Mouse (Mus musculus) spleen, adult 2 months (tissue): ENCODE measurements at regions not wholly inside any gene's neighbourhood (a gene's known extent, or its start where the extent isn't known, plus 50 kb on each side); places are given as distances from the start of the nearest gene placed in this dataset.

ENCODE experiments used
- CTCF ChIP-seq: fragments of 200-500 bp; IDR thresholded peaks from 2 replicates; pipeline ENCODE4 v1.5.1; 2011; ENCODE audit warnings: mild to moderate bottlenecking, inconsistent platforms; ENCODE audit not compliant: insufficient read depth, insufficient read length, insufficient replicate concordance; ENCODE audit errors: extremely low read depth
- POLR2A ChIP-seq: fragments of 200-500 bp; IDR thresholded peaks from 2 replicates; pipeline ENCODE4 v1.6.1; 2011; ENCODE audit warnings: low read depth, low read length, inconsistent platforms

DNA sequence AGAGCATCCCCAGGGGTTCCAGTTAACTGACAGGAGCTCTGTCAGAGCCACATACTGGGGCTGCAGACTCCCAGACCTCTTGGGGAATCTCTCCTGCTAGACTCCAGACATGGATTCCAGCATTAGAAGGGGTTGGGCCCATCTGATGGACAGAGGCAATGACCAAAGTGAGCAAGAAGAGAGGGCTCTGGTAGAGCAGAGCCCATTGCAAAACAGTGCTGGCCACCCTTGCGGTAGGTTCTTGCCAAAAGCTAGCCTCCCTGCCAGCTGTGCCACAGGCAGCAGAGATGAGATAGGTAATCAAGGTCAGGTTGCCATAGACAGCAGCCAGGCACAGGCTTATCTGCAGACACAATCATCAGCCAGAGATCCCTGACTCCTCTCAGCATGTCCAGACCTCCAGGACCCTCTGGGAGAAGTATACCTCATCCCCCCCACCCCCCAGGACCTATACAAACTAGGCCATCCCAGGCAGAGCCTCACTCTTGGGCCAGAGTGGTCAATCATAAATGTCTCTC, 151.1 kb upstream of the Cdh4 start:
- TF ChIP-seq CTCF: no peak
- TF ChIP-seq POLR2A: no peak
